Mouse (Mus musculus): ENCODE measurements around the gene 4931409K22Rik. TPM values are rescaled to one million over a fixed set of nuclear protein-coding genes. Genes with fewer than 3 reads are reported as not detected.
A peak's percentile ranks its signal among the peaks of the same experiment; 100 is the strongest.

4931409K22Rik gene
- 0.06 TPM in 1 of 2 replicates, not detected in the other for polyA plus RNA-seq (2015; fragmentation: Nextera tagmentation; extraction: Ambion mirVana)

- Histone ChIP-seq H3K4me3 (no peak within 1 kb of the TSS), H3K9ac (no peak within 1 kb of the TSS), H3K9me3 (no peaks in the 10 kb centered on the region), H3K36me3 (replicated peaks) (no peaks in the 10 kb centered on the region), H3K27ac (no peak within 1 kb of the TSS), H3K27me3 (replicated peaks) (0 out of 2 replicates have a peak, but pooled peaks cover 3% of the 10 kb centered on the region), H3K4me2 (no peak within 1 kb of the TSS), H3K4me1 (no peaks in the 10 kb centered on the region)
- WGBS, result 74% methylated on average over 2 of the region's 2 CpGs
- no peak for ATAC-seq (replicated peaks)
Observed at GRCm38 (mm10) chr5:24556709-24557108, at the start of gene 4931409K22Rik. Gene 4931409K22Rik (minus strand): TSS chr5:24556809.

- Histone ChIP-seq H3K27ac (peak overlapping the region; percentile 100), H3K27me3 (replicated peaks) (no peaks in the 10 kb centered on the region), H3K9ac (peak overlapping the region; percentile 81), H3K4me1 (peaks cover 57% of the 10 kb centered on the region), H3K36me3 (replicated peaks) (no peaks in the 10 kb centered on the region), H3K4me2 (peak overlapping the region; percentile 94), H3K4me3 (peak overlapping the region; percentile 64), H3K9me3 (no peaks in the 10 kb centered on the region)
- WGBS, result 6% methylated on average over 14 of the region's 14 CpGs
- no peak for ATAC-seq (replicated peaks)
Observed at GRCm38 (mm10) chr5:24605980-24606665, 49.5 kb upstream of the 4931409K22Rik start.

- no peaks in the 10 kb centered on the region for H3K27me3 ChIP-seq (replicated peaks)
- WGBS, result 2% methylated on average over 6 of the region's 6 CpGs
- peak overlapping the region; percentile 81 for H3K9ac ChIP-seq
- peaks cover 63% of the 10 kb centered on the region for H3K4me1 ChIP-seq
- ATAC-seq (replicated peaks), result no peak
- peak overlapping the region; percentile 100 for H3K27ac ChIP-seq
- H3K36me3 ChIP-seq (replicated peaks), result no peaks in the 10 kb centered on the region
- no peaks in the 10 kb centered on the region for H3K9me3 ChIP-seq
- H3K4me3 ChIP-seq, result peak overlapping the region; percentile 64
- H3K4me2 ChIP-seq, result peak overlapping the region; percentile 94
Observed at GRCm38 (mm10) chr5:24605321-24605979, 48.8 kb upstream of the 4931409K22Rik start.

GRCm38 (mm10) chr5:24604656-24605100 lies 48.1 kb upstream of the 4931409K22Rik start:
- peaks cover 68% of the 10 kb centered on the region for H3K4me1 ChIP-seq
- H3K9me3 ChIP-seq, result no peaks in the 10 kb centered on the region
- H3K4me2 ChIP-seq, result peak overlapping the region; percentile 94
- H3K27ac ChIP-seq, result peak overlapping the region; percentile 100
- H3K4me3 ChIP-seq, result peak overlapping the region; percentile 64
- no peaks in the 10 kb centered on the region for H3K27me3 ChIP-seq (replicated peaks)
- H3K9ac ChIP-seq, result peak overlapping the region; percentile 81
- peak; percentile 77 for ATAC-seq (replicated peaks)
- H3K36me3 ChIP-seq (replicated peaks), result no peaks in the 10 kb centered on the region
- WGBS, result under 1% methylated on average over 44 of the region's 46 CpGs

GRCm38 (mm10) chr5:24604080-24604655 lies 47.6 kb upstream of the 4931409K22Rik start:
- peak overlapping the region; percentile 64 for H3K4me3 ChIP-seq
- 20% methylated on average over 12 of the region's 12 CpGs for WGBS
- peak overlapping the region; percentile 94 for H3K4me2 ChIP-seq
- ATAC-seq (replicated peaks), result no peak; the same call in 1 of the 2 replicates
- peak overlapping the region; percentile 81 for H3K9ac ChIP-seq
- no peaks in the 10 kb centered on the region for H3K27me3 ChIP-seq (replicated peaks)
- H3K9me3 ChIP-seq, result no peaks in the 10 kb centered on the region
- peaks cover 73% of the 10 kb centered on the region for H3K4me1 ChIP-seq
- no peaks in the 10 kb centered on the region for H3K36me3 ChIP-seq (replicated peaks)
- peak overlapping the region; percentile 100 for H3K27ac ChIP-seq

- Histone ChIP-seq H3K4me2 (peak overlapping the region; percentile 94), H3K9me3 (no peaks in the 10 kb centered on the region), H3K4me1 (peaks cover 79% of the 10 kb centered on the region), H3K27ac (peak overlapping the region; percentile 100), H3K9ac (no peak overlapping the region; the same call in 1 of the 2 replicates), H3K36me3 (replicated peaks) (no peaks in the 10 kb centered on the region), H3K27me3 (replicated peaks) (no peaks in the 10 kb centered on the region), H3K4me3 (peak overlapping the region; percentile 62; the same call in 1 of the 2 replicates)
- ATAC-seq (replicated peaks), result no peak
- 58% methylated on average over 8 of the region's 8 CpGs for WGBS
Observed at GRCm38 (mm10) chr5:24603431-24604010, 46.9 kb upstream of the 4931409K22Rik start.

GRCm38 (mm10) chr5:24602751-24603343 lies 46.2 kb upstream of the 4931409K22Rik start:
- ATAC-seq (replicated peaks), result peak; percentile 28
- WGBS, result 3% methylated on average over 16 of the region's 16 CpGs
- peak overlapping the region; percentile 62 for H3K4me3 ChIP-seq
- H3K4me1 ChIP-seq, result peaks cover 86% of the 10 kb centered on the region
- peak overlapping the region; percentile 87 for H3K9ac ChIP-seq
- H3K36me3 ChIP-seq (replicated peaks), result no peaks in the 10 kb centered on the region
- no peaks in the 10 kb centered on the region for H3K9me3 ChIP-seq
- peak overlapping the region; percentile 100 for H3K27ac ChIP-seq
- H3K27me3 ChIP-seq (replicated peaks), result no peaks in the 10 kb centered on the region
- peak overlapping the region; percentile 94 for H3K4me2 ChIP-seq

- peak; percentile 32 for ATAC-seq (replicated peaks)
- H3K4me1 ChIP-seq, result peaks cover 87% of the 10 kb centered on the region
- peak overlapping the region; percentile 87 for H3K9ac ChIP-seq
- no peaks in the 10 kb centered on the region for H3K36me3 ChIP-seq (replicated peaks)
- H3K4me2 ChIP-seq, result peak overlapping the region; percentile 94
- WGBS, result under 1% methylated on average over 71 of the region's 73 CpGs
- no peaks in the 10 kb centered on the region for H3K9me3 ChIP-seq
- H3K27ac ChIP-seq, result peak overlapping the region; percentile 100
- no peaks in the 10 kb centered on the region for H3K27me3 ChIP-seq (replicated peaks)
- peak overlapping the region; percentile 62 for H3K4me3 ChIP-seq
Observed at GRCm38 (mm10) chr5:24601911-24602750, 45.5 kb upstream of the 4931409K22Rik start.

GRCm38 (mm10) chr5:24601071-24601835 lies 44.6 kb upstream of the 4931409K22Rik start:
- H3K9ac ChIP-seq, result peak overlapping the region; percentile 87
- no peaks in the 10 kb centered on the region for H3K9me3 ChIP-seq
- peak overlapping the region; percentile 94 for H3K4me2 ChIP-seq
- peaks cover 87% of the 10 kb centered on the region for H3K4me1 ChIP-seq
- H3K27ac ChIP-seq, result peak overlapping the region; percentile 100
- H3K36me3 ChIP-seq (replicated peaks), result no peaks in the 10 kb centered on the region
- peak overlapping the region; percentile 62 for H3K4me3 ChIP-seq
- WGBS, result 1% methylated on average over 33 of the region's 33 CpGs
- no peaks in the 10 kb centered on the region for H3K27me3 ChIP-seq (replicated peaks)
- ATAC-seq (replicated peaks), result no peak

GRCm38 (mm10) chr5:24600236-24600635 lies 43.6 kb upstream of the 4931409K22Rik start:
- ATAC-seq (replicated peaks), result no peak
- no peaks in the 10 kb centered on the region for H3K9me3 ChIP-seq
- H3K4me2 ChIP-seq, result peak overlapping the region; percentile 94
- 57% methylated on average over 2 of the region's 2 CpGs for WGBS
- H3K27me3 ChIP-seq (replicated peaks), result no peaks in the 10 kb centered on the region
- H3K27ac ChIP-seq, result peak overlapping the region; percentile 100; the same call in 1 of the 2 replicates
- peak overlapping the region; percentile 62; the same call in 1 of the 2 replicates for H3K4me3 ChIP-seq
- H3K36me3 ChIP-seq (replicated peaks), result peaks cover under 1% of the 10 kb centered on the region; the same call in 1 of the 2 replicates
- peaks cover 87% of the 10 kb centered on the region for H3K4me1 ChIP-seq
- 0 out of 2 replicates have a peak overlapping the region, but pooled peaks have one; percentile 87 for H3K9ac ChIP-seq
